Mouse (Mus musculus): ENCODE results near the gene Aven. TPM values are rescaled to one million over a fixed set of nuclear protein-coding genes. Genes with fewer than 3 reads are reported as not detected.
A peak's percentile ranks its signal among the peaks of the same experiment; 100 is the strongest.

Gene Aven
- polyA plus RNA-seq, 1 experiment from 2014 or later = 2.7 TPM

DNA sequence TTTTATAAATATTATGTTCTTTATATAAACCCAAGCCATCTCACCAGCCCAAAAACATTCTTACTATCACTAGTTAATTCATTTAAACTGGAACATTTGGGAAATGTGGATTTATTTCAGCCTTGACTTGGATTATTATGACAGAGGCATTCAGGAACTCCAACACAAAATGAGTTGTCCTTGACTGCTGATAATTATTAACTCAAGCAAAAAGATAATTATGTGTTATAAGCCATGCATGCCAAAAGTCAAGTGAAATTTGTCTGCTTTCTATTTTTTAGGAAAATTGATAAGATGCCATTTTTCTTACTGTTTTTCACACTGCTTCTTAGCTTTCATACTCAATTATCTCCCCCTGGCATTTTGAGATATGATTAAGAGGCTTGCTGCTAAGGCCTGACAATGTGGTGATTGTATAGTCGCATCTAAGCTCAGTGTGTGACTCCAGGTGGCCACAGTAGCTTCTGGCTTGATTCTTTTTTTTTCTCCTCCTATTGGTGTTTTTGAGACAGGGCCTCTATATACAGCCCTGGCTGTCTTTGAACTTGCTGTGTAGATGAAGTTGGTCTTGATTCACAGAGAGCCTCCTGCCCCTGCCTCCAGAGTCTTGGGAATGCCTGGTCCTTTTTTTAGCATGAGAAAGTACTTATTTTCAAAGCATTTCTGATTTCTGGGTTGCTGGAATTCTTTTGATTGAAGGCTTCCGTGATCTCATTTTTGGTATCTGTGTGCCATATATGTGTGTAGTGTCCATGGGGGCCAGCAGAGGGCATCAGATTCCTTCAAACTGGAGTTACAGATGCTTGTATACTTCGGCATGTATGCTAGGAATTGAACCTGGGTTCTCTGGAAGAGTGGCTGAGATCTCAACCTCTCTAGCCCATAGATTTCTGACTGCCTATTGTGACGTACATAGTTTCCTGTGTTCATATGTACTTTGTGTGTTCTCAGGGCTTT is 28.0 kb downstream of the Aven start:
- DNase-seq (ENCODE audit: low spot score) (no peak), ATAC-seq (no peak)
- H3K4me2 ChIP-seq (ENCODE audit: low read length) = no peak overlapping the region
- H3K27me3 ChIP-seq (replicated peaks; ENCODE audit: control insufficient read depth, insufficient read depth, low read length) = no peaks in the 10 kb centered on the region
- H3K36me3 ChIP-seq (ENCODE audit: control insufficient read depth, insufficient read depth, low read length) = no peaks in the 10 kb centered on the region
- H3K27ac ChIP-seq (ENCODE audit: low read depth, low read length) = no peak overlapping the region
- no peak overlapping the region for H3K9ac ChIP-seq (ENCODE audit: low read length)
- H3K4me1 ChIP-seq (ENCODE audit: control insufficient read depth, insufficient read depth, low read length) = no peaks in the 10 kb centered on the region
- H3K4me3 ChIP-seq (ENCODE audit: low read depth, low read length) = no peak overlapping the region
- WGBS = 81% methylated on average over 4 of the region's 4 CpGs
- H3K9me3 ChIP-seq (replicated peaks; ENCODE audit: control insufficient read depth, low read length) = no peaks in the 10 kb centered on the region

DNA sequence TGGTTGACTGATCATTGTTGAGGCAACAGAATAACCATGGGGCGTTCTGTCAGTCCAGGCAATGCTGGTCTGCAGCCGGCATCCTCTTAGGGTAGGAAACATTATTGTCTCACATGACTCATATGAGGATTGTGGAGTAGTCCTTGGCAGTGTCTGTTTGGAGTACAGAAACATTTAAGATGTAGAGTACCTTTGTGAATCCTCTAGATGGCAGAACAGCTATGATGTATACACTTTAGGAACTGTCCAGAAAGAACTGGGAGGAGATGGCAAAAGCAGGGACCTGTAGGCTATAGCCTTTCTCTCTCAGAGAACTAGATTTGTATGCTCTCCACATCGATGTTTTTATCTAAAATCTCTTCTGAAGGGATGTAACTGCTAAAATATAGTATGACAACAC is 34.2 kb downstream of the Aven start:
- H3K9me3 ChIP-seq (replicated peaks; ENCODE audit: control insufficient read depth, low read length) = no peaks in the 10 kb centered on the region
- H3K4me1 ChIP-seq (ENCODE audit: control insufficient read depth, insufficient read depth, low read length) = no peaks in the 10 kb centered on the region
- DNase-seq (ENCODE audit: low spot score) (peak; percentile 22), ATAC-seq (no peak)
- no peak overlapping the region for H3K27ac ChIP-seq (ENCODE audit: low read depth, low read length)
- 92% methylated on average over 3 of the region's 3 CpGs for WGBS
- no peaks in the 10 kb centered on the region for H3K27me3 ChIP-seq (replicated peaks; ENCODE audit: control insufficient read depth, insufficient read depth, low read length)
- no peak overlapping the region for H3K4me2 ChIP-seq (ENCODE audit: low read length)
- H3K36me3 ChIP-seq (ENCODE audit: control insufficient read depth, insufficient read depth, low read length) = no peaks in the 10 kb centered on the region
- H3K4me3 ChIP-seq (ENCODE audit: low read depth, low read length) = no peak overlapping the region
- H3K9ac ChIP-seq (ENCODE audit: low read length) = no peak overlapping the region

DNA sequence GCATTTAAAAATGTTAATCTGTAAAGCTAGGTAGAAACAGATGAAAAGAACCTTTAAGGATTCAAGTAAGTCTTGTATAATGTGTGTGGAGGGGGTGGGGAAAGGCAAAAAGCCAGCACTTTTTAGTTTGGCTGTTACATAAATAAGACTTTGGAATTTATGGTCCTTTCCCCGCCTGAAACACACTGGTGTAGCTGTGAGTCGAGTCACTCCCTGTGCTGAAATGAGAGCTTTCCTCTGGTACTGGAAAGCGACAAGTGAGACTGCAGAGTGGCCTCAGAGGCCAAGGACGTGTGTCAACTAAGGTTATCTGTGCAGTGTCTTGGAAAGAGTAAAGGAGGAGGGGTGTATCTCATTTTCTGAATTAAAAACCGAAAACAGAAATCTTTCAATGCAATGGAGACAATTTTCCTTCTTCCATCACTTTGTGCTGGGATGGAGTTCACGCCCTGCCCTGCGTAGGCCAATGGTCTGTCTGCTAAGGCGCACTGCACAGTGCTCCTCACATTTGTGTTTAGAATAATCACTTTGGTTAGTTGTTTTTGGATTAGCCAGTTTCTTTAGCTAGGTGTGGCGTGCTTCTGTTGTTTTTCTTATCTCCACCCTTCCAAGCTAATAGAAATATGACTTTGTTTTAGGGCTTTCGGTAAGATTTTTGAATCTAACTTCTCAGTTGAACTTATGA is 40.2 kb downstream of the Aven start:
- Histone ChIP-seq H3K36me3 (ENCODE audit: control insufficient read depth, insufficient read depth, low read length) (no peaks in the 10 kb centered on the region), H3K4me3 (ENCODE audit: low read depth, low read length) (no peak overlapping the region), H3K27ac (ENCODE audit: low read depth, low read length) (no peak overlapping the region), H3K9ac (ENCODE audit: low read length) (no peak overlapping the region), H3K4me2 (ENCODE audit: low read length) (no peak overlapping the region), H3K27me3 (replicated peaks; ENCODE audit: control insufficient read depth, insufficient read depth, low read length) (no peaks in the 10 kb centered on the region), H3K9me3 (replicated peaks; ENCODE audit: control insufficient read depth, low read length) (no peaks in the 10 kb centered on the region), H3K4me1 (ENCODE audit: control insufficient read depth, insufficient read depth, low read length) (no peaks in the 10 kb centered on the region)
- no peak for ATAC-seq
- no peak for DNase-seq (ENCODE audit: low spot score)
- 86% methylated on average over 10 of the region's 10 CpGs for WGBS

DNA sequence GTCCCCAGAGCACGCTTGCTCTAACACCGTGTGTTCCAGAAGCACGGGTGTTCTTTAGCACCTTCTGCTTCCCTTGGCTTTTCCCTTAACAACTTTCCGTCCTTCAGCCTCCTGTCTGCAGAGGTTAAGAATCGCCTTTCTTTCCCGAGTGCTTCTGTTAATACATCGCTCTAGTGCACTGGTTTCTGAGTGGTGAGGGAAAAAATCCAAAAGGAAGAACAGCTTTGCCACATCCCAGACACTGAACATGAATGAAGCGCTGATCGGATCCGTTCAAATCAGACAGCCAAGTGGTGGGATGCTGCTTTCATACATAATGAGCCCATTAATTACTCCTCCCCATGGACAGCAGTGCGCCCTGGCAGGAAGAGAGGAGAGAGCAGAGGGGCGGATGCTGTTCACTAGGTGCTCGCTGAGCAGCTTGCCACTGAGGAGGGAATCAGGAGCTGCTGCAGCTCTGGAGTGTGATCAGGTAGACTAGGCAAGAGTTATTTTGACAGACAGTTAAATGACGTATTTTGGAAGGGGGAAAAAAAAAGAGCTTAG is 42.0 kb downstream of the Aven start:
- Histone ChIP-seq H3K27me3 (replicated peaks; ENCODE audit: control insufficient read depth, insufficient read depth, low read length) (no peaks in the 10 kb centered on the region), H3K36me3 (ENCODE audit: control insufficient read depth, insufficient read depth, low read length) (no peaks in the 10 kb centered on the region), H3K27ac (ENCODE audit: low read depth, low read length) (no peak overlapping the region), H3K9ac (ENCODE audit: low read length) (peak overlapping the region; percentile 10; the same call in 1 of the 2 replicates), H3K9me3 (replicated peaks; ENCODE audit: control insufficient read depth, low read length) (no peaks in the 10 kb centered on the region), H3K4me3 (ENCODE audit: low read depth, low read length) (no peak overlapping the region), H3K4me2 (ENCODE audit: low read length) (peak overlapping the region; percentile 30), H3K4me1 (ENCODE audit: control insufficient read depth, insufficient read depth, low read length) (no peaks in the 10 kb centered on the region)
- DNase-seq (ENCODE audit: low spot score) (peak; percentile 56), ATAC-seq (peak; percentile 69; the same call in 1 of the 2 replicates)
- WGBS = 35% methylated on average over 14 of the region's 14 CpGs

DNA sequence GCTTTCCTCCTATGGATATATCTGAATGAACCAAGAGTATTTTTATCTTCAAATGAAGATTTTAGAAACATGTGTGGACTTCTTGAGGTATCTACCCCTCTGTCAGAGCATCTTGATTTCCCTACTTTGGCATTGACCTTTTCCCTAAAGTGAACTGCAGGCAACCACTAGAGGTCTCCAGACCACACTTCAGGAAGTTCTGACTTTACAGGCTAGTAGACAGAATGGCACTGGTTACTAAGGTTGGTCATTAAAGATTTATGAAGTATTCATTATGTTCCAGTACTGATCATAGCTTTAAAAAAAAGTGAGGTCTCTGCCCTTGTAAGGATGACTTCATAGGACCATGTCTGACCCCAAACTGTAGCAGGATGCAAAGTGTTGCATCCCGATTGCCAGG is 46.0 kb downstream of the Aven start:
- Histone ChIP-seq H3K9me3 (replicated peaks; ENCODE audit: control insufficient read depth, low read length) (no peaks in the 10 kb centered on the region), H3K4me1 (ENCODE audit: control insufficient read depth, insufficient read depth, low read length) (no peaks in the 10 kb centered on the region), H3K27me3 (replicated peaks; ENCODE audit: control insufficient read depth, insufficient read depth, low read length) (no peaks in the 10 kb centered on the region), H3K4me3 (ENCODE audit: low read depth, low read length) (no peak overlapping the region), H3K36me3 (ENCODE audit: control insufficient read depth, insufficient read depth, low read length) (no peaks in the 10 kb centered on the region), H3K27ac (ENCODE audit: low read depth, low read length) (no peak overlapping the region), H3K9ac (ENCODE audit: low read length) (no peak overlapping the region), H3K4me2 (ENCODE audit: low read length) (no peak overlapping the region)
- WGBS = 100% methylated on average over 1 of the region's 1 CpGs
- ATAC-seq = no peak
- DNase-seq (ENCODE audit: low spot score) = peak; percentile 11

DNA sequence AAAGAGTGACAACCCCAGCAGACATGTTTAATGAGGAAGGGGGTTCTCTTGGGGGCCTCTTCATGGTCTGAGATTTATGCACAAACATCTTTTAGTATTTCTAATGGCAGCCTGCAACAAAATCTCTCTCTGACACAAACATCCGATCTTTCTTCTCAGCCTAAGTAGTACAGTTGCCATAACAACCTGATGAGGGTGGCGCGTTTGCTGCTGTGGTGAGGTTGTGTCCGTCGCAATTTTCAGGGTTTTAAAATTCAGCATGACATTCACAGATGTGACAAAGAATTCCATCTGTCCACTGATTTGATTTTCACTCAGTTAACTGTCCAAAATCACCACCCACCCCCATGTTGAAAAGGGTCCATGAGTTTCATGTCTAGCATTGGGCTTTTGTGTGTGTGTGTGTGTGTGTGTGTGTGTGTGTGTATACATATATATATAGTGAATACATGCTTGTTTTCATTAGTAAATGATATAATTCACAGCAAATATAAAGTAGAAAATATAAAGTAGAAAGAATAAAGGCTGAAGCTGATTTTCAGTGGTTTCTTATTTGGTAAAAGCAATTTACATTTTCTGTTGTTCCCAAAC is 49.0 kb downstream of the Aven start:
- 71% methylated on average over 5 of the region's 5 CpGs for WGBS
- Histone ChIP-seq H3K9ac (ENCODE audit: low read length) (no peak overlapping the region), H3K9me3 (replicated peaks; ENCODE audit: control insufficient read depth, low read length) (no peaks in the 10 kb centered on the region), H3K4me2 (ENCODE audit: low read length) (no peak overlapping the region), H3K27ac (ENCODE audit: low read depth, low read length) (no peak overlapping the region), H3K27me3 (replicated peaks; ENCODE audit: control insufficient read depth, insufficient read depth, low read length) (no peaks in the 10 kb centered on the region), H3K36me3 (ENCODE audit: control insufficient read depth, insufficient read depth, low read length) (no peaks in the 10 kb centered on the region), H3K4me3 (ENCODE audit: low read depth, low read length) (no peak overlapping the region), H3K4me1 (ENCODE audit: control insufficient read depth, insufficient read depth, low read length) (no peaks in the 10 kb centered on the region)
- ATAC-seq = no peak
- peak; percentile 33 for DNase-seq (ENCODE audit: low spot score)

DNA sequence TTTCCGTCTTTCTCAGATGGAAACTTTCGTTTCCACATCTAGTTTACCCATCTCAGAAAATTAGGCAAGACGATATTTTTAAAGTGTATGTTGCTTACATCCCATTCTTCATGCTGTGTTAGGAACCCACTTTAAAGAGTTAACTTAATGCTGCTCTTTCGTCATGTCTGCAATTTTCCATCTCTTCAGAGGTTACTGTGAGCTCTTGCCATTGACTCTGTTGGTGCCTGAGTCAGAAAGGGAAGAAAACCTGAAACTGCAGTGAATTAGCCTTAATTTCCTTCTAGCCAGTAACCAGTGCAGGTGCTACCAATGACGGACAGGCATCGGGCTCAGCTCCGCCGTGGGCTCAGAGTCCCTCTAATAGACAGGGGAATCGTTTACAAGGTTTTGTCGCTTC is 63.8 kb downstream of the Aven start:
- no peaks in the 10 kb centered on the region for H3K27me3 ChIP-seq (replicated peaks; ENCODE audit: control insufficient read depth, insufficient read depth, low read length)
- H3K36me3 ChIP-seq (ENCODE audit: control insufficient read depth, insufficient read depth, low read length) = no peaks in the 10 kb centered on the region
- no peak overlapping the region for H3K27ac ChIP-seq (ENCODE audit: low read depth, low read length)
- H3K4me2 ChIP-seq (ENCODE audit: low read length) = no peak overlapping the region
- no peak overlapping the region for H3K4me3 ChIP-seq (ENCODE audit: low read depth, low read length)
- DNase-seq (ENCODE audit: low spot score) = no peak
- WGBS = 92% methylated on average over 10 of the region's 10 CpGs
- H3K9me3 ChIP-seq (replicated peaks; ENCODE audit: control insufficient read depth, low read length) = no peaks in the 10 kb centered on the region
- no peaks in the 10 kb centered on the region for H3K4me1 ChIP-seq (ENCODE audit: control insufficient read depth, insufficient read depth, low read length)
- ATAC-seq = no peak
- no peak overlapping the region for H3K9ac ChIP-seq (ENCODE audit: low read length)

DNA sequence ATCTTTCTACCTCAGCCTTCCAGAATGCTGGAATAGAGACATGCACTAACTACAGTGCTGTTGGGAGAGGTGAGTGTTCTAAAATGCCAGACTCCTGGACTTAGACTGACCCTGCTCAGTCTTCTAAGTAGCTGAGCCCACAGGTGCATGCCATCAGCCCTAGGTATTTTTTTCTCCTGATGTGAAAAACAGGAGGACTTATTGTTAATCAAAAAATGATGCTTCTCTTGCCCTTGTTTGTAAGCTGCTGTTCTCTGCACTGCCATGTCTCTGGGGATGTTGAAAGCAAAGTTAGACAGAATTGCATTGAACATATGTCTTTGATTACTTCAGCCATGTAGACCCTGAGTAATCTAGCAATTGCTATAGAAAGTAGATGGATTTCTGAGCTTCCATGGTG is 64.7 kb downstream of the Aven start:
- Histone ChIP-seq H3K9me3 (replicated peaks; ENCODE audit: control insufficient read depth, low read length) (no peaks in the 10 kb centered on the region), H3K4me3 (ENCODE audit: low read depth, low read length) (no peak overlapping the region), H3K4me2 (ENCODE audit: low read length) (no peak overlapping the region), H3K4me1 (ENCODE audit: control insufficient read depth, insufficient read depth, low read length) (no peaks in the 10 kb centered on the region), H3K27ac (ENCODE audit: low read depth, low read length) (no peak overlapping the region), H3K27me3 (replicated peaks; ENCODE audit: control insufficient read depth, insufficient read depth, low read length) (no peaks in the 10 kb centered on the region), H3K36me3 (ENCODE audit: control insufficient read depth, insufficient read depth, low read length) (no peaks in the 10 kb centered on the region), H3K9ac (ENCODE audit: low read length) (no peak overlapping the region)
- DNase-seq (ENCODE audit: low spot score) (no peak), ATAC-seq (no peak)
